Comparison of ENCODE assay signal across 8 mouse cellular contexts in the genomic region with DNA sequence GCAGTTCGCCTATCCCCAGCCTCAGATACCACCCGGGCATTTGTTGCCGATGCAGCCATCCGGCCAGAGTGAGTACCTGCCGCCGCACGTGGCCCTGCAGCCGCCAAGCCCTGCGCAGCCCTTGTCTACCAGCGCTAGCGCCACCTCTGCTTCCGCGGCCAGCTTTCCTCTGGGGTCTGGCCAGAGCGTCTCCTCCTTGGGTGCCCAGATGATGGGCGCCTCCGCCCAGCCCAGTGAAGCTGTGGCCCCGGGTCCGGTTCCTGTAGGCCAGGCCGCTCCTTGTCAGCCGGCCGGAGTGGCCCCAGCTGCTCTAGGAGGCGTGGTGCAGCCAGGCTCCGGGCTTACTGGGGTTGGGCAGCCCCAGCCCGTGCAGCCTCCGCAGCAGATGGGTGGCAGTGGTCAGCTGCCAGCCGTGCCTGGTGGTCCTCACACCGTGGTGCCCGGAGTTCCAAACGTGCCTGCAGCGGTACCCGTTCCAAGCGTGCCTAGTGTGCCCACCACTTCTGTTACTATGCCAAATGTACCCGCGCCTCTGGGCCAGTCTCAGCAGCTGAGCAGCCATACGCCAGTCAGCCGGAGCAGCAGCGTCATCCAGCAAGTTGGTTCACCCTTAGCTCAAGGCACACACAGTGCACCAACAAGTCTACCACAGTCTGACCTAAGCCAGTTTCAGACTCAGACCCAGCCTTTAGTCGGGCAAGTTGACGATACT. TPM values are rescaled to one million over a fixed set of nuclear protein-coding genes. Genes with fewer than 3 reads are reported as not detected.
A peak's percentile ranks its signal among the peaks of the same experiment; 100 is the strongest.
DNase-seq lines count a peak whose midpoint lies in the region; ATAC-seq and TF ChIP-seq lines count a peak whose summit lies in the region.

No protein-coding gene starts in this region.

- peak; percentile 21 to 28 for DNase-seq in CD8-positive naive resting alpha-beta T cell, adult 2 months (ENCODE audit: low read depth in 2 of 2, low spot score in 2 of 2)
- peak; percentile 78 for DNase-seq in brain, embryonic 14.5 days (ENCODE audit: low read depth)
- DNase-seq in heart, postnatal 0 days (ENCODE audit: low spot score): no peak
- peak; percentile 48 to 70 for DNase-seq in kidney, postnatal 25 days
- DNase-seq in liver, postnatal 0 days: peak; percentile 70

- peak overlapping the region; percentile 99 for H3K4me2 ChIP-seq in forebrain, embryonic 12.5 days
- peak overlapping the region; percentile 89 for H3K4me2 ChIP-seq in heart, postnatal 0 days (ENCODE audit: low read depth, low read length)
- peak overlapping the region; percentile 96 for H3K4me2 ChIP-seq in liver, postnatal 0 days (ENCODE audit: low read depth, low read length)
- H3K4me2 ChIP-seq in neural tube, embryonic 13.5 days: peak overlapping the region; percentile 100

- H3K36me3 ChIP-seq in forebrain, embryonic 12.5 days (replicated peaks): no peaks in the 10 kb centered on the region
- no peaks in the 10 kb centered on the region for H3K36me3 ChIP-seq in heart, postnatal 0 days (replicated peaks; ENCODE audit: control insufficient read depth, insufficient read depth, low read length)
- H3K36me3 ChIP-seq in liver, postnatal 0 days (replicated peaks; ENCODE audit: insufficient read depth, low read length): no peaks in the 10 kb centered on the region
- no peaks in the 10 kb centered on the region for H3K36me3 ChIP-seq in neural tube, embryonic 13.5 days
- H3K36me3 ChIP-seq in testis, adult 2 months (ENCODE audit: control insufficient read depth, insufficient read depth, low read length): peaks cover 4% of the 10 kb centered on the region

- TF ChIP-seq EP300 in heart, postnatal 0 days (IDR thresholded peaks at IDR 0.05; ENCODE audit: low read depth): 0 out of 2 replicates have a peak, but pooled peaks have one; percentile 20
- TF ChIP-seq EP300 in liver, postnatal 0 days (IDR thresholded peaks at IDR 0.05; ENCODE audit: low read depth): no peak

- peak overlapping the region; percentile 96 for H3K4me3 ChIP-seq in forebrain, embryonic 12.5 days (replicated peaks)
- H3K4me3 ChIP-seq in heart, postnatal 0 days (ENCODE audit: low read depth, low read length): peak overlapping the region; percentile 96
- peak overlapping the region; percentile 92 for H3K4me3 ChIP-seq in liver, postnatal 0 days (ENCODE audit: low read depth, low read length)
- peak overlapping the region; percentile 100 for H3K4me3 ChIP-seq in neural tube, embryonic 13.5 days
- peak overlapping the region; percentile 98 for H3K4me3 ChIP-seq in testis, adult 2 months (ENCODE audit: control insufficient read depth, low read depth, low read length)

- H3K9me3 ChIP-seq in forebrain, embryonic 12.5 days: no peaks in the 10 kb centered on the region
- H3K9me3 ChIP-seq in heart, postnatal 0 days (replicated peaks; ENCODE audit: control insufficient read depth, low read length): no peaks in the 10 kb centered on the region
- no peaks in the 10 kb centered on the region for H3K9me3 ChIP-seq in liver, postnatal 0 days (ENCODE audit: low read length)
- no peaks in the 10 kb centered on the region for H3K9me3 ChIP-seq in neural tube, embryonic 13.5 days

- H3K27ac ChIP-seq in forebrain, embryonic 12.5 days: peak overlapping the region; percentile 99
- peak overlapping the region; percentile 100 for H3K27ac ChIP-seq in heart, postnatal 0 days (ENCODE audit: low read depth)
- peak overlapping the region; percentile 99 for H3K27ac ChIP-seq in liver, postnatal 0 days (ENCODE audit: low read depth)
- H3K27ac ChIP-seq in neural tube, embryonic 13.5 days (replicated peaks): peak overlapping the region; percentile 99
- peak overlapping the region; percentile 47; the same call in 1 of the 2 replicates for H3K27ac ChIP-seq in testis, adult 2 months (ENCODE audit: control insufficient read depth, insufficient read depth, low read depth, low read length)

- ATAC-seq in forebrain, embryonic 12.5 days (ENCODE audit: low FRiP score): peak; percentile 44
- peak; percentile 10 for ATAC-seq in heart, postnatal 0 days (ENCODE audit: insufficient read depth, low read depth)
- ATAC-seq in liver, postnatal 0 days: peak; percentile 33
- ATAC-seq in neural tube, embryonic 13.5 days (ENCODE audit: low read depth): peak; percentile 34

- TF ChIP-seq POLR2A in brain, embryonic 14.5 days (IDR thresholded peaks at IDR 0.05; ENCODE audit: borderline replicate concordance, extremely low read depth, insufficient read depth, insufficient read length, poor library complexity, severe bottlenecking): no peak
- no peak; the same call in 1 of the 2 replicates for TF ChIP-seq POLR2A in testis, adult 2 months (IDR thresholded peaks at IDR 0.05; ENCODE audit: control insufficient read depth, low read depth, low read length)

- peak overlapping the region; percentile 97 for H3K9ac ChIP-seq in forebrain, embryonic 12.5 days
- H3K9ac ChIP-seq in heart, postnatal 0 days (replicated peaks; ENCODE audit: low read depth, low read length): peak overlapping the region; percentile 98
- H3K9ac ChIP-seq in liver, postnatal 0 days (replicated peaks): peak overlapping the region; percentile 98
- H3K9ac ChIP-seq in neural tube, embryonic 13.5 days: peak overlapping the region; percentile 97

- no peak for TF ChIP-seq CTCF in brain, embryonic 14.5 days (IDR thresholded peaks at IDR 0.05; ENCODE audit: borderline replicate concordance, extremely low read depth, insufficient read depth, insufficient read length)
- TF ChIP-seq CTCF in heart, postnatal 0 days (IDR thresholded peaks at IDR 0.05; ENCODE audit: low read depth): no peak
- TF ChIP-seq CTCF in liver, postnatal 0 days (IDR thresholded peaks at IDR 0.05; ENCODE audit: low read depth): no peak
- no peak for TF ChIP-seq CTCF in testis, adult 2 months (IDR thresholded peaks at IDR 0.05; ENCODE audit: control insufficient read depth, insufficient read depth, insufficient replicate concordance, low read depth, low read length)

- peaks cover 17% of the 10 kb centered on the region for H3K4me1 ChIP-seq in forebrain, embryonic 12.5 days
- H3K4me1 ChIP-seq in heart, postnatal 0 days (ENCODE audit: control insufficient read depth, insufficient read depth): no peaks in the 10 kb centered on the region
- H3K4me1 ChIP-seq in liver, postnatal 0 days (ENCODE audit: insufficient read depth): peaks cover 8% of the 10 kb centered on the region
- H3K4me1 ChIP-seq in neural tube, embryonic 13.5 days (replicated peaks): peaks cover 38% of the 10 kb centered on the region
- peaks cover 9% of the 10 kb centered on the region for H3K4me1 ChIP-seq in testis, adult 2 months (ENCODE audit: control insufficient read depth, insufficient read depth, low read length)

- no peaks in the 10 kb centered on the region for H3K27me3 ChIP-seq in forebrain, embryonic 12.5 days
- no peaks in the 10 kb centered on the region for H3K27me3 ChIP-seq in heart, postnatal 0 days (ENCODE audit: control insufficient read depth, insufficient read depth, low read length)
- H3K27me3 ChIP-seq in liver, postnatal 0 days (ENCODE audit: insufficient read depth, low read length): no peaks in the 10 kb centered on the region
- H3K27me3 ChIP-seq in neural tube, embryonic 13.5 days: no peaks in the 10 kb centered on the region
- no peaks in the 10 kb centered on the region for H3K27me3 ChIP-seq in testis, adult 2 months (ENCODE audit: control insufficient read depth, insufficient read depth, low read length)

- under 1% methylated on average over 39 of the region's 39 CpGs for whole genome bisulfite sequencing in forebrain, embryonic 12.5 days
- WGBS in heart, postnatal 0 days: under 1% methylated on average over 37 of the region's 39 CpGs
- under 1% methylated on average over 39 of the region's 39 CpGs for WGBS in liver, postnatal 0 days (ENCODE audit: insufficient replicate concordance)
- WGBS in neural tube, embryonic 13.5 days: 1% methylated on average over 39 of the region's 39 CpGs

RNA-seq across cellular contexts. Expression of gene Tsc22d2, which starts 2.4 kb away (rescaled TPM):
- 14.0 and 19.6 TPM in 2 replicates for polyA plus RNA-seq in brain, embryonic 14.5 days (2012; rRNA removed)
- 12.0 and 14.8 TPM in 2 replicates for polyA plus RNA-seq in forebrain, embryonic 12.5 days (2016; fragmentation: Nextera tagmentation; extraction: Ambion mirVana)
- total RNA-seq in heart, postnatal 0 days (2014; rRNA removed; ENCODE audit: low replicate concordance): 35.8 and 61.0 TPM in 2 replicates
- polyA plus RNA-seq in heart, postnatal 0 days (2015; fragmentation: Nextera tagmentation; extraction: Ambion mirVana): 6.9 and 7.4 TPM in 2 replicates
- polyA plus RNA-seq in liver, postnatal 0 days (2015; fragmentation: Nextera tagmentation; extraction: Ambion mirVana): 5.5 and 6.1 TPM in 2 replicates
- polyA plus RNA-seq in neural tube, embryonic 13.5 days (2015; fragmentation: Nextera tagmentation; extraction: Ambion mirVana): 8.3 and 8.6 TPM in 2 replicates
- polyA plus RNA-seq in testis, adult 2 months (2012; rRNA removed): 16.1 and 16.7 TPM in 2 replicates

Comparison
In these comparisons a context has a peak if more than half of its experiments do, and no peak if none do; other contexts are left out.
1. H3K27ac ChIP-seq: peak in every context shown above with its lines; median percentile 100 in heart, postnatal 0 days; 99 in forebrain, embryonic 12.5 days; 99 in liver, postnatal 0 days; 99 in neural tube, embryonic 13.5 days; 47 in testis, adult 2 months.